Mouse (Mus musculus) hindbrain, embryonic 14.5 days (tissue): ENCODE measurements around the gene Gas2l1. TPM values are rescaled to one million over a fixed set of nuclear protein-coding genes. Genes with fewer than 3 reads are reported as not detected.
A peak's percentile ranks its signal among the peaks of the same experiment; 100 is the strongest.

Source experiments
- ATAC-seq: fragments of 200-750 bp; cut with Nextera tagmentation; 2 replicates; pipeline ENCODE4 v1.8.0; 2017; ENCODE audit warnings: moderate number of reproducible peaks, mild to moderate bottlenecking, moderate TSS enrichment, moderate library complexity; ENCODE audit not compliant: low FRiP score
- DNase-seq: peaks from one replicate; pipeline ENCODE4 v3.0.0-alpha.2; 2015; ENCODE audit warnings: low spot score
- H3K27ac ChIP-seq: fragments of 300-500 bp; sonication (generic); 2 replicates; pipeline ENCODE4 v1.5.1; 2014; ENCODE audit warnings: mild to moderate bottlenecking, moderate library complexity
- H3K27me3 ChIP-seq: fragments of 300-500 bp; sonication (generic); 2 replicates; pipeline ENCODE4 v1.6.1; 2014; ENCODE audit warnings: mild to moderate bottlenecking, low read length, mixed read lengths; ENCODE audit not compliant: control insufficient read depth, insufficient read depth
- H3K36me3 ChIP-seq: fragments of 300-500 bp; sonication (generic); replicated peaks from 2 replicates; pipeline ENCODE4 v1.6.1; 2014; ENCODE audit not compliant: control insufficient read depth, insufficient read depth
- H3K4me1 ChIP-seq: fragments of 300-500 bp; sonication (generic); replicated peaks from 2 replicates; pipeline ENCODE4 v1.6.1; 2014; ENCODE audit warnings: antibody characterized with exemption, low read length, mixed read lengths; ENCODE audit not compliant: control insufficient read depth, insufficient read depth
- H3K4me2 ChIP-seq: fragments of 300-500 bp; sonication (generic); replicated peaks from 2 replicates; pipeline ENCODE4 v1.6.1; 2014; ENCODE audit warnings: mild to moderate bottlenecking, moderate library complexity
- H3K4me3 ChIP-seq: fragments of 300-500 bp; sonication (generic); replicated peaks from 2 replicates; pipeline ENCODE4 v1.5.1; 2014; ENCODE audit warnings: mild to moderate bottlenecking, low read length
- H3K9ac ChIP-seq: fragments of 300-500 bp; sonication (generic); 2 replicates; pipeline ENCODE4 v1.6.1; 2014
- H3K9me3 ChIP-seq: fragments of 300-500 bp; sonication (generic); 2 replicates; pipeline ENCODE4 v1.6.1; 2016; ENCODE audit warnings: low read length; ENCODE audit not compliant: control insufficient read depth
- WGBS: fragments of 180-500 bp; shearing (Covaris S2); extraction: QIAGEN DNeasy Blood & Tissue Kit; methylation state at CpG from one replicate; pipeline ENCODE4 v1.1.7; 2014; 5-methylcytosine and 5-hydroxymethylcytosine counted together
- polyA plus RNA-seq: library from polyadenylated mRNA; unstranded; fragments of >200 nt; fragmentation: Nextera tagmentation; extraction: Ambion mirVana; gene quantifications from 2 replicates; pipeline ENCODE4 v1.2.1, GENCODE M21; 2014

Gas2l1 gene
- polyA plus RNA-seq, 1 experiment from 2014 or later = 24.9 TPM

DNA sequence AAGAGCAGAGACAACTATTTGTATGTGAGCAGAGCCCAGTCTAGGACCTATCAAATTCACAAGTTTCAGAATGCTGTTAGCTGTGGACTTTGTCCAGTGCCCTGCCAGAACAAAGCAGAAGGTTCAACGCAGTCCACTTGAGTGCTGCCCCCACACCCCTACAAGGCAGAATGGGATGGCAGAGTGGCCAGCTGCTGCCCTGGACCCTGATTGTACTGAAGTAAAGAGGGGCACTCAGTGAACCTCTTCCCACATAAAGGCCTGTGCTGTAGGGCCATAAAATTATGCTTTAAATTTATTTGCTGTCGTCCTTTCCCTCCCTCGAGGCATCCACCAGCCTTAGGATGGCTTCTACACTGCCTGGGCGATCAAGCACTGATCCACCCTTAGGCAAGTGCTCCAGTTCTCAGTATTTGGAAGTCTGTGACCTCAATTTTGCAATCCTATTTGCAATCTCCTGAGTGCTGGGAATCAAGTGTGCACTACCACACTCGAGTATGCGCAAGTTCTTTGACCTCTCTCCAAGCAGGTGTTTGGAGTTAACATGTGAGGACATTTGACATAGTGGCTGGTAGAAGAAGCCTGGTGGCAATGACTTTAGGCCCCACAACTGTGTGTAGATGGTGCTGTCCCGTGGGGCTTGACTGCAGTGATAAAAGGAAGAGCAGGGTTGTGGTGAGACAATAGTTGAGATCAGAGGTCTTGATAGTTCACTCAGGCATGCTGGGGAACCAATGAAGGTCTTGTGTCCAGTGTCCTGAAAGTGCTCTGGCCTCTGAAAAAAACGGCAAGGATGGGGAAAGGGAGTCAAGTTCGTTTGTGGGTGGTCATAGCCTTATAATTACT, 3.2 kb upstream of the Gas2l1 start:
- Histone ChIP-seq H3K4me1 (peaks cover 15% of the 10 kb centered on the region), H3K4me3 (no peak overlapping the region), H3K4me2 (no peak overlapping the region), H3K27ac (no peak overlapping the region), H3K27me3 (peaks cover 15% of the 10 kb centered on the region), H3K36me3 (peaks cover 57% of the 10 kb centered on the region), H3K9me3 (no peaks in the 10 kb centered on the region), H3K9ac (no peak overlapping the region)
- ATAC-seq = no peak
- 83% methylated on average over 9 of the region's 9 CpGs for WGBS
- DNase-seq = no peak

DNA sequence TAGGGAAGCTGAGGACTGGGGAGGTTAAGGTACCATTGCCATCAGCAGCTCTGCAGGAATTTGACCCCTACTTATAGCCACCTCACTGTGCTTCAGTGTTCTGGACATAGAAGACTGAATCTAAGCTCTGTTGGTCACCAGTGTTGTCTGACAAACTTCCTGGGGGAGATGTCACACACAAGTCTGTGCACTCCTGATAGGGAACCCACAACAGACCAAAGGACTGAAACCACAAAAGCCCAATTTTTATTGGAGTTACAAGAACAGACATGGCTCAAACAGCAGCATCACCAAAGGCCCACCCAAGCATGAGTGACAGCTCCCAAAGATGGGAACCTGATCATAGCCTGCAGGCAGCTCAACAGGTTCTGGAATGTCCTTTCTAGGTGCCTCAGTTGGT, 1.9 kb upstream of the Gas2l1 start:
- DNase-seq (no peak), ATAC-seq (no peak)
- Histone ChIP-seq H3K36me3 (peaks cover 44% of the 10 kb centered on the region), H3K27ac (no peak overlapping the region), H3K9ac (no peak overlapping the region), H3K27me3 (peaks cover 28% of the 10 kb centered on the region), H3K4me2 (no peak overlapping the region), H3K4me1 (peaks cover 27% of the 10 kb centered on the region), H3K9me3 (no peaks in the 10 kb centered on the region), H3K4me3 (no peak overlapping the region)

DNA sequence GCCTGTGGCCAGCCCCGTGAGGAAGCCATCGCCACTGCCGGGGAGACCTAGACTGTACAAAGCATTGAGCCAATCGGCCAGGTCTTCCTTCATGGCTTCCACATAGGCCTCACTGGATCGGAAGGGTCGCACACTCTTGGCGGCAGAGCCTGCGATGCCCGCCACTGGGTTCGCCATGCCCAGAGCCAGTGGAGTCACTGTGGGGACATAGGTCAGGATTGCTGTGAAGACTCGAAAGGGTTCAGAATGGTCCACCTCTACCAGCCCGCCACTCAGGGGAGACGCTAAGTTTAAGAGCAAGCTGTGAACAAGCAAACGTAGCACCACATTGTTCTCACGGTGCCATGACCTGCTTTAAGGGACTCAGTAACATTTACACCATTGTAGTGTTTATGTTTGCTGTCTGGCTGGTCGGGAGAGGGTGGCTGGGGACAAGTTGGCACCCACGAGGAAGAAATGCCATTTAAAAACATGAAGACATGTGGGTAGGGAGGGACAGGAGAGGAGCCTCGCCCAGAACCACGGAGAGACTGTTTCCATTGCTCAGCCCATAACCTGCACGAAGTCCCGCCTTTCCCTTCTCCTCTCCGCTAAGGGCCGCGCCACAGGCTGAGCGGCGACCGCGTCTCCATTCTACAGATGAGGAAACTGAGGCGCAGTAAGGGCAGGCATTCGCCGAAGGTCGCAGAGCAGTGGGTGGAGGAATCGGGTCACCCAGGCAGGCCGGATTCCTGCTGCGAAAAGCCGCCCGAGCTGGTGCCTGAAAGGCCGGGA, 658 bp downstream of the Gas2l1 start:
- Histone ChIP-seq H3K4me3 (peak overlapping the region; percentile 82), H3K9ac (peak overlapping the region; percentile 76), H3K4me2 (peak overlapping the region; percentile 71), H3K27ac (0 out of 2 replicates have a peak overlapping the region, but pooled peaks have one; percentile 27), H3K4me1 (peaks cover 39% of the 10 kb centered on the region), H3K9me3 (no peaks in the 10 kb centered on the region), H3K27me3 (peaks cover 53% of the 10 kb centered on the region), H3K36me3 (peaks cover 24% of the 10 kb centered on the region)
- 17% methylated on average over 38 of the region's 38 CpGs for whole genome bisulfite sequencing
- ATAC-seq = no peak
- DNase-seq = no peak

DNA sequence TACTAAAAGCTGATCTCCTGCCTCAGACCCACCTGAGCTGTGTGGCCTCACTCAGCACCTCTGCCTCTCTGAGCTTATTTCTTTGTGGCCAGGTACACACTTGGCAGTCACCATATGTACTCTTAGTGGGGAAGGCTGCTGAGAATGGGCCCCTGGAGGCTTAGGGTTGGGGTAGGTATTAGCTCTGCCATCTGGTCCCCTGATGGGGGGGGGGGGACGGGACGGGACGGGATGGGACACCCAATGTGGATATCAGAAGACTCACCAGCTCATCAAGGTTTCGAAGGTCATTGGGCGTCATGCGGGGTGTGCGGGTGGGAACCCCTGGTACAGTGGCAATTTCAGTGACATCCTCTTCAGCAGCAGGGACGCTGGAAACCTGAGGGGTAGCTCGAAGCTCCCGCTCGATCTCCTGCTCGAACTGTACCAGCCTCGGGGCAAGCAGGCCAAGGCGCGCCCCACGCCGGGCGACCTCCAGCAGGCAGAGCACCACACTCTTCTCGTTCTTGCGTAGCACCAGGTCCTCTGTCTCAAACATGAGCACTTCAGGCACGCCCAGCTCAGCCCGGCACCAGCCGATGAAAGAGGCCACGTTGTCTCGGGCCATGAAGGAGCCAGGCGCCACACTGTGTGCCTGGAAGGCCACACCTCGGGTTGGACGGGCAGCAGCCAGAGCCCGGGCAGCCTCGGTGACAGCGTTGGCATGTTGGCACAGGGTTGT, 1.4 kb downstream of the Gas2l1 start:
- Histone ChIP-seq H3K27ac (no peak overlapping the region), H3K4me3 (peak overlapping the region; percentile 82), H3K4me2 (peak overlapping the region; percentile 71), H3K9me3 (no peaks in the 10 kb centered on the region), H3K36me3 (peaks cover 16% of the 10 kb centered on the region), H3K27me3 (peaks cover 59% of the 10 kb centered on the region), H3K9ac (peak overlapping the region; percentile 76; the same call in 1 of the 2 replicates), H3K4me1 (peaks cover 39% of the 10 kb centered on the region)
- 54% methylated on average over 31 of the region's 31 CpGs for WGBS
- no peak for ATAC-seq
- DNase-seq = no peak

DNA sequence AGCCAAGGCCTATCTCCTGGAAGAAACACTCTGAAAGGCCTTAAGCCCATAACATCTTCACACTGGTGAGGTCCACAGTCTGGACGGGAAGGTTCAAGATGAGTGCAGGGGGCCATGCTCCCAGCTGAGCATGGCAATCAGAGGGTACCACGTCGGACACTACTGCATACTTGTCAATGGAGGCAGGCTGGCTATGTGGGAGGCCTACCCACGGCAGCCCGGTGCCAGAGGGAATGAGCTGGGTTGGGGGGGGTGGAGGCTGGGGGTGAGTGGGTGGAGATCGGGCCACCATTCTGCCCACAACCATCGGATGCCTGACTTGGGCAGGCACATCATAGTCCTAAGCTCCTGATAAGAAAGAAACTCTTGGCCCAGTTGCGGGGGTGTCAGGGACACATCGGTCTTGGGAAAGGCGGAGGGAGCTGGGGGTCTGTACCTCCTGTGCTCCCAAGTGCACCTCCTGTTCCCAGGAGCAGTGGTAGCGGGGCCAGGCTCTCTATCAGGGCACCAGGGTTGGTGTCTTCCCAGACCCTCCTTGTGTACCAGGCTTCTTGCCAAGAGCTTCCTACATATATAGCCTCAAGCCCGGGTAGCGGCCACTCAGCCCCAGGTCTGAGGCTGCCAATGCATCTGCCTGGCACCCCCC, 2.1 kb downstream of the Gas2l1 start:
- Histone ChIP-seq H3K9ac (no peak overlapping the region), H3K4me3 (no peak overlapping the region), H3K27ac (no peak overlapping the region), H3K4me2 (no peak overlapping the region; the same call in 1 of the 2 replicates), H3K36me3 (peaks cover 9% of the 10 kb centered on the region), H3K9me3 (no peaks in the 10 kb centered on the region), H3K27me3 (peaks cover 60% of the 10 kb centered on the region), H3K4me1 (peaks cover 39% of the 10 kb centered on the region)
- 63% methylated on average over 13 of the region's 13 CpGs for WGBS
- no peak for ATAC-seq
- DNase-seq = no peak

DNA sequence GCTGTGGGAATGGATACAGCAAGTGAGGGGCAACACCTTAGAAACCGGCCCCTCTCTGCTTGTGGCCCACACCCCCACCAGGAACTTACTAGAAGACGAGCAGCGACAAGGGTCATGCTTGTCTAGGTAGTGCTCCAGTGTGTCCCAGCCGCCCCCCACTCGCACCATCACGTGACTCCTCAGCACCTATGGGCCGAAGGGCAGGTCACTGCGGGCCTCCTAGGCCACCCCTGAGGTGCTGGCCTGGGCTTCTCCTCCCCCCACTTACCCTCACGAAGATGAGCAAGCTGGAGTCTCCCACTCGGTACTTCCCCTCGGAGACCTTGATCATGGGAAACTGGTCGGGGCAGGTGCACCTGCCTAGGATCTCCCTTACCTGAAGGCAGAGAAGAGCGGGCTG, 2.8 kb downstream of the Gas2l1 start:
- WGBS = 14% methylated on average over 13 of the region's 13 CpGs

DNA sequence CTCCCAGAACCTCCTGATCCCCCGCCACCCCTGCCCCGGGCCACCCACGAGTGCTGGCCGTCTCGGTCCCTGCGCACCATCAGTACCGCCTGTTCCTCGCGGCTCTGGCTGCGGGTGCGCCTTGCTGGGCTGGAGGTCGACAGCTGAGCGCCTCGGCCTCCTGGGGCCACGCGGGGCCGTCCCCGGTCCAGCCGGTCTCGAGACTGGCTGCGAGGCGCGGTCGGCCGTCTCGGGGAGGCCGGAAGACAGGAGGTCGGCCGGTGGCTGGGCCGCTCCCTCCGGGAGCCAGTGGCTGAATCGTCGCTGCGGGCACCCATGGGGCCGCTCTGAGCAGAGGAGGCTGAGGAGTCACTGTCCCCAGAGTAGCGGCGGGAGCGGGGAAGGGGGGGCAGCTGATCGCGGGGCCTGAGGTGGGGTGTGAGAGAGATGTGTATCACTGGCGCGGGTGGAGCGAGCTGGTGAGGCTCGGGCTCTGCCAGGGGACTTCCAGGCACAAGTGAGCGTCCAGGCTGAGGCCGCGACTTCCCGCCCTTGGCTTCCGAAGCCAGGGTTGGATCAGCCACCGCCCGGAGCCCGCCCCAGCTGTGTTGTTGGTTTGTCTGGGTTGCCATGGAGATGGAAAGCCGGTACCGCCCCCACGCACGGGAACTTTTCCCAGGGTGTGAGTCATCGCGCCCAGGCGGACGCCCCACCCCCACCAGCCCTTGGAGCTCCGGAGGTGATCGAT, 3.6 kb downstream of the Gas2l1 start:
- H3K9me3 ChIP-seq = no peaks in the 10 kb centered on the region
- H3K4me1 ChIP-seq = peaks cover 42% of the 10 kb centered on the region
- H3K36me3 ChIP-seq = peaks cover 4% of the 10 kb centered on the region
- peak overlapping the region; percentile 37; the same call in 1 of the 2 replicates for H3K9ac ChIP-seq
- peak overlapping the region; percentile 53 for H3K4me2 ChIP-seq
- no peak overlapping the region for H3K27ac ChIP-seq
- DNase-seq (peak; percentile 59), ATAC-seq (no peak)
- WGBS = 3% methylated on average over 62 of the region's 62 CpGs
- H3K27me3 ChIP-seq = peaks cover 74% of the 10 kb centered on the region
- peak overlapping the region; percentile 26 for H3K4me3 ChIP-seq

More for the DNA sequence above, 2.8 kb downstream of the Gas2l1 start:
- no peak overlapping the region for H3K9ac ChIP-seq
- H3K4me2 ChIP-seq = peak overlapping the region; percentile 53
- DNase-seq = no peak
- H3K27ac ChIP-seq = no peak overlapping the region
- H3K27me3 ChIP-seq = peaks cover 66% of the 10 kb centered on the region
- H3K9me3 ChIP-seq = no peaks in the 10 kb centered on the region
- ATAC-seq = no peak
- peak overlapping the region; percentile 26 for H3K4me3 ChIP-seq
- peaks cover 39% of the 10 kb centered on the region for H3K4me1 ChIP-seq
- peaks cover 4% of the 10 kb centered on the region for H3K36me3 ChIP-seq

DNA sequence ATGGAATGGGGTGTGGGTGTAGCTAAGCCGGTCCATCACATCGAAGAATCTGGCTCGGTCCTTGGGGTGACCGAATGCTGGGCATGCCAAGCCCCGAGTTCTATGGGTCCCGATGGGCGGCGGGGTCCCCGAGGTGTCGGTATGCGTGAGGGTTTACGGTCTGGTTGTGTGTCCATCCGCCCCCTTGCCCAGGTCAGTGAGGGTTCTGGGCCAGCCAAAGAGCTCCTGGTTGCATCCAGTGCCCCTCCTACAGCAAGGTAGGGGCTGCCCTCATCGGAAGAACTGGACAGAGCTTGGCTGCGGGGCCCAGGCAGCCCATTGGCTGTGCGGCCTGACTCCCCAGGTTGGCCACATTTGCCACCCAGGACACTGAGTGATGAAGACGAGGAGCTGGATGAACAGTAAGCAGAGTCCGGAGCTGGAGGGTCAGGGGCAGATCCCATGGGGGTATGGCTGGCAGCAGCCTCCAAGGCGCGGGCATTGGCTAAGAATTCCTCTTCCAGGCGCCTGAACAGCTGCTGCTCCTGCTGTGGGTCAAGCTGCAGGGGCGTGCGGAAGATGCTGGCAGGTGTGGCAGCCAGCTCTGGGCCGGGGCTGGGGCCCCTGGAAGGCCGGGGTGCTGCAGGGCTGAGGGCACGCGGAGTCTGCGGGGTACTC, 4.2 kb downstream of the Gas2l1 start:
- H3K36me3 ChIP-seq = peaks cover 4% of the 10 kb centered on the region
- H3K9me3 ChIP-seq = no peaks in the 10 kb centered on the region
- H3K27ac ChIP-seq = no peak overlapping the region
- no peak for ATAC-seq
- peak overlapping the region; percentile 53 for H3K4me2 ChIP-seq
- H3K9ac ChIP-seq = peak overlapping the region; percentile 37; the same call in 1 of the 2 replicates
- H3K4me3 ChIP-seq = peak overlapping the region; percentile 26; the same call in 1 of the 2 replicates
- H3K27me3 ChIP-seq = peaks cover 81% of the 10 kb centered on the region
- no peak for DNase-seq
- H3K4me1 ChIP-seq = peaks cover 48% of the 10 kb centered on the region
- WGBS = 46% methylated on average over 26 of the region's 28 CpGs
